Mouse (Mus musculus) urinary bladder, postnatal 36 days (tissue): Measurements from ENCODE around the gene Tex46.

Source experiments
- DNase-seq, 2 experiments: peaks; one replicate each; pipeline ENCODE4 v3.0.0; 2022; ENCODE audit warnings: low spot score in 2 of 2, mixed read lengths in 1 of 2

Gene Tex46

DNA sequence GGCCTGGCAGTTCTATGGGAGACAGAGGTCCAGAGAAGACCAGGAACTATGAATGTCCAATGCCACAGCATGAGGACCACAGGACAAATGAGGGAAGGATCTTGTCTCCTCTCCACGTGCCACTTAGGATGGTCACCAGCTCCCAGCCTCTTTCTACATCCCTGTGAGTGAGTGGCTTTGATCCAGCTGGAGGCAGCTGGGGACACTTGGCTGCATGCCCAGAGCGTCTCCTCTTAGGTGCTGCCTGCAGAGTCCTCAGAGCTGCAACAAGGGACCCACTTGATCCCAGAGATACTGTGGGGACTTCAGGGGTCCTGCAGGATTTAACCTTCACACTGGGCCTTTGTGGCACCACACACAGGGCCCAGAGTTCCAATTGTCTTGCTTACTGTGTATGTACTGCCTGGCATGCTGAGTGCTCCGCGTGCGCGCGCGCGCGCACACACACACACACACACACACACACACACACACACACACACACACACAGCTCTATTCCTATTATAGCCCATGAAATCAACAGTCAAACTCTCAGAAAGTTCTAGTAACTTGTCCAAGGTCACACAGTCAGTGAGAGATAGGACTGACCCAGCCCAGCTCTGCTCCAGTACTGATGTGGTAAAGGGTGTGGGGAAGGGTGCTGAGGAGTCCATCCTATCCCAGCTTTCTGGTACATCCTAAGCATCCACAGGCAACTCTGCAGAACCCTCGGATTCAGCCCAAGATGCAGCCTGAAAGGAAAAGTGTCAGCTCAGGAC, 21.2 kb downstream of the Tex46 start:
- DNase-seq = no peak

DNA sequence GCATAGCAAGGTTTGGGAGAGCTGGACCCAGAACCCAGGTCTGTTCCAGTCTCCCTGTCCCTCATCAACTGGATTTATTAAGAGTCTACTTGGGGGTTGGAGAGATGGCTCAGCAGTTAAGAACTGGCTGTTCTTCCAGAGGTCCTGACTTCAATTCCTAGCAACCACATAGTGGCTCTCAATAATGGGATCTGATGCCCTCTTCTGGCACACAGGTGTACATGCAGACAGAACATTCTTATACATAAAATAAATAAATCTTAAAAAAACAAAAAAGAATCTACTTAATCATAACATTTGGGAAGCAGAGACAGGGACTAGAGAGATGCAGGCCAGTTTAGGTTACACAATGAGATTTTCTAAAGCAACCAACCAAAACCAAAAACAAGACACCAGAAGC, 25.8 kb downstream of the Tex46 start:
- no peak for DNase-seq

GRCm38 (mm10) chr4:136636511-136636910, 26.3 kb downstream of the Tex46 start:
- no peak for DNase-seq

- no peak for DNase-seq
Observed at GRCm38 (mm10) chr4:136636983-136637562, 26.8 kb downstream of the Tex46 start.

DNA sequence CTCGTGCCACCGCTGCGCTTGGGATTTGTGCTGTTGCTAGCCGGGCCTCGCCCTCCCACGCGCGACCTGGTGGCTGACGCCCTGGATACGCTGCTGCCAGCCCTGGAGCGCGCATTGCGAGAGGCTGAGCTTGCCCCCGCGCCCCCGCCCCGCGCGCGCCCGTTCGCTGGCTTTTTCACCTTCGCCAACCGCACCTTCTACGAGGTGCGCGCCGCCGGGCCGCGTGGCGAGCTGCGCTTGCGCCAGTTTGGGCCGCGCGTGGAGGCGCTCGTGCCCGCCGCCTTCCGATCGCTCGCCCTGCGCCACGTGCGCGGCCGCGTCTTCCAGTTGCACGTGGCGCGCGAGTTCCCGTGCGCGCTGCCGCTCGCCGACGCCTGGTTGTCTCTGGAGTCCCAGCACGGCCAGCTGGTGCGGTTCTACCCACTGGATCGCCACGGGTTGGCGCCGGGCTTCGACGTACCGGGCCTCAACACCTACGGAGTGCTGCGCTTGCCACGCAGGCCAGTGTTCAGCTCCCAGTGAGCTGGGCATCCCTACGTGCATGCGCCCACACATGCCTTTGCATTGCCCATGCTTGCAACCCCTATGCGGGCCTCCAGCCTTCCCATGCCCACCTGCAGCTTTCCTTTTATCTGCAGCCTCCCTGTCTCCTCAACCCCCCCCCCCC, 27.5 kb downstream of the Tex46 start:
- DNase-seq = no peak

DNA sequence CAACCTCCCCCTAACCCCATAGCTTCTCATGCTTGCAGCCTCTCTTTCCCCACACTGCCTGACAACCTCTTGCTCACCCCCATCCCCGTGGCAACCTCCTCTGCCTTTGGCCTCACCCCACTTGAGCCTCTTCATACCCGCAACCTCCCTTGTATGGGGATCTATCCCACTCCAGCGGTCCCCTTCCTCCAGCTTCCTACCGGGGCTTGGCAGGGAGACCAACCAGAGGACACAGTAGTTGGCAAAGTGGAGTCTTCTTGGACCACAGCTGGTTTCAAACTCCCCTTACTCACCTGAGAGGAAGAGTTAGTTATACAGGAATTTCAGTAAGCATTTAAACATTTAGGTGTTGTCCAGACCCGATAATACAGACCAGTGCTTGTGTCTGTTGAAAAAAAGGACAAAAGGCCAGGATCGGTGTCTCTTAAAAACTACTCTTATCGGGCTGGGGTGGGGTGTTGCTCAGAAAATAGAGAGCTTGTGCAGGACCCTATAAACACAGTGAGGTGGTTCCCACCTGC, 28.1 kb downstream of the Tex46 start:
- DNase-seq = no peak

- DNase-seq = no peak
Observed at GRCm38 (mm10) chr4:136638890-136639289, 28.7 kb downstream of the Tex46 start.

DNA sequence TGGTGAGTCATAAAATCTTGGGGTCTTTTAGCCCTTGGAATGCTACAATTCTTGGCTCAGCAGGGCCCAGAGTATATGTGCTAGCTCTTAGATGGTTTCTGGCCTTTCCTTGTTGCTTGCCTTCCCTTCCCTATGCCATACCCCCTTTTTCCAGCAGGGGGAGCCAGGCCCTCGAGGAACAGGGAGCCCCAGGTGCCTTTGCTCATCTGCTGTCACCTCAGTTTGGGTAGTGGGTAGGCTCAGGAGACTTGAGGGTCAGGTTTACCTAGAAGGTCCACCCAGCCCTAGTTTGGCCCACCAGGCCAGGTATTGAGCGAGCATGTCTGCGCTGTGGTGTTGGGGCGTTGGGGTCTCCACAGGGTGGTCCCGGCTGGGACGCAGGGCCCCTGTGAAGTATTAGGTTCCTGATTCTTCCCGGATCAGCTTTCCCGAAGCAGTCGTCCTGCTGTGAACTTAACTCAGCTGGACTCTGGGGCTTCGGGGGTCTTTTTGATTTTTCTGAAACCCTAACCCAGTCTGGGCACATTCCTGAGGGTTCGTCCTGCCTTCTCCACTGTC, 38.8 kb downstream of the Tex46 start:
- DNase-seq = peak; percentile 73 to 78

DNA sequence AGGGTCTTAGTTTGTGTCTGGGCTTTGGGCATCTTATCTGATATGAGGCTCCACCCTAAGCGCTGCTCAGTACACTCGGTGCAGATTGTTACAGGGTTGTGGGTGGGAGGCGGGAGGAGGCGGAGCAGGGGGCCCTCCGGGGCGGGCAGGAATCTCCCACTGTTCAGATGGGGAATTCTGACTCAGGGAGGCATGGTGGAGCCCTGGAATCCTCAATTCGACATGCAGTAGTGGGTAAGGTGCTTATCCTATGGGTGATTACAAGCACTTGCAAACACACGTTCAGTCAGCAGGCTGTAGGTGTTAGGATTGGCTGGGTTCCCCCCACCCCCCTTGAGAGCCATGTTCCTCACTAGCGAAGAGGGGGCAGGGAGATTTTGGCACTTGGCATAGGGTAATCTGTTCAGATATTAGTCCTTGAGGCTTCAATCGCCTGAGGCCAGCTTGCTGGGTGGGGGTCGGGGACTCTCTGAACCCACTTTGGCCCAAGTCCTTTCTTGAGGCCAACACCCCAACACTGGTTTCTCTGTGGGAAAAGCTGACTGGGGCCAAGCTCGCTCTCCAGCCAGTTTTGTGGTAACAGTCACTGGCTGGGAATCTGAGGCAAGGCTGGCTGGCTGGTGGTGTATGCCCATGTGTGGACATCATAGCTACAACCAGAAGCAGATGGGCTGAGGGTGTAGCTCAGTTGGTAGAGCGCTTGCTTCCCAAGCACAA, 39.4 kb downstream of the Tex46 start:
- DNase-seq = no peak

DNA sequence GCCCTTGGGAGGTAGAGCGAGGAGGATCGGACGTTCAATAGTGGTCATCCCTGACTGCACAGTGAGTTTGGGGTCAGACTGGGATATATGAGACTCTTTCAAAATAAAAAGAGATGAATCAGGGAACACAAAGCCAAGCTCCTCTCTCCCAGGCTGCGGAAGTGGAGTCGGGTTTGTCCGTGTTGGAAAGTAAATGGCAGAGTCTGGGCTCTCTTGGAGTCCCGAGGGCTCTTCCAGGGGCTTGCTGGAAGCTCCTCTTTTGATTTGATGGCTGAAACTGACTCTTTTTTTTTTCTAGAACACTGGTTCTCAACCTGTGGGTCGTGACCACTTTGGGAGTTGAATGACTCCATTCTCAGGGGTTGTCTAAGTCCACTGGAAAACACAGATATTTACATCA, 40.0 kb downstream of the Tex46 start:
- DNase-seq = no peak

GRCm38 (mm10) chr4:136651357-136651811, 41.1 kb downstream of the Tex46 start:
- no peak for DNase-seq

GRCm38 (mm10) chr4:136651882-136652527, 41.8 kb downstream of the Tex46 start:
- no peak for DNase-seq

- DNase-seq = no peak
Observed at GRCm38 (mm10) chr4:136652528-136652910, 42.3 kb downstream of the Tex46 start.

- DNase-seq = no peak
Observed at GRCm38 (mm10) chr4:136653019-136653418, 42.8 kb downstream of the Tex46 start.

DNA sequence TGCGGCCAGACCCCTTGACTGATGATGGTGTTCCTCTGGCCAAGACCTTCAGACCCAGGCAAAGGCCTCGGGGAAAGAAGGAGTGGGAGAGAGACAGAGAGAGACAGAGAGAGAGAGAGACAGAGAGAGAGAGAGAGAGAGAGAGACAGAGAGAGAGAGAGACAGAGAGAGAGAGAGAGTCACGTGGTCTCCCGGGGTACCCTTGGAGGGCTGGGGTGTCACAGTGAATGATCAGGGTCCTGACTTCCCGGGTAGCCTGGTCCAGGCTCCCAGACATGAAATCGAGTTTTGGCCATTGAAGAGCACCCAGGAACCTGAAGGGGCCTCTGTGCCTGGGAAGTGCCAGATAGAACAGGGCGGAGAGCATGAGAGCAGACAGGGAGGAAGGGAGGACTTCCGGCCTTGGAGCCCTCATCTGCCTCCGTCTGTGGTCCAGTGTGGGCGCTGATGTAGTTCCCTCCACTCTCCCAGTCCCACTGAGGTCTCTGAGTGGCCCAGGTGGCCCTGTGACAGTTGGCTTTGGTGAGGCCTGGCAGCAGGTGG, 43.5 kb downstream of the Tex46 start:
- DNase-seq = no peak

DNA sequence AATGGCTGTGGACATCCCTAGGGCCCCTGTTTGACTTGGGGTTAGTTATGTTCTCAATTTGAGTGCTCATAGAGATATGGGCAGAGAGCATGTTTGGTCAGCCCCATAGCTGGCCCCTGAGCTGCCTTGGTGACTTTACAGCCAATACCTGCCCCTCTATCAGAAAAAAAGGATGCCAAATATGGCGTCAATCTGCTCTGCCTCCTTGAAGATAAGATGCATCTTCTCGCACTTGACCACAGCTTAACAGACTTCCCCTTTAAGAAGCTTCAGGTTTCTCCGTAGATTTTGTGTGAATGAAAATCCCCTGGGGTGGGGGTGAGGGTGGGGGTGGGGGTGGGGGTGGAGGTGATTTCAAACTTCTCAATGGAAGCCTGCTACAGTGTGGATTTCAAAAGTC, 47.7 kb downstream of the Tex46 start:
- DNase-seq = no peak
